Mouse (Mus musculus) cerebellum, postnatal 14 days (tissue): ENCODE measurements around the gene Lima1.
"Not testable (repeated sequence)": the region's sequence is repeated elsewhere in the genome, so short reads cannot be mapped to it uniquely, and the experiment has no call there.

ENCODE experiments used
- DNase-seq, 2 experiments: peaks; one replicate each; pipeline ENCODE4 v3.0.0; 2021; ENCODE audit warnings: mixed read lengths in 2 of 2

Lima1 gene

GRCm38 (mm10) chr15:99801885-99802572 lies 73.2 kb downstream of the Lima1 start:
- peak; percentile 66 to 75 for DNase-seq

GRCm38 (mm10) chr15:99799706-99800105 lies 75.5 kb downstream of the Lima1 start:
- no peak for DNase-seq

GRCm38 (mm10) chr15:99797898-99798297 lies 77.4 kb downstream of the Lima1 start:
- no peak for DNase-seq

- no peak for DNase-seq
Observed at GRCm38 (mm10) chr15:99796735-99797134, 78.5 kb downstream of the Lima1 start.

- peak in 1 of 2 experiments; percentile 61 for DNase-seq
Observed at GRCm38 (mm10) chr15:99796066-99796465, 79.2 kb downstream of the Lima1 start.

- no peak for DNase-seq
Observed at GRCm38 (mm10) chr15:99792221-99792815, 82.9 kb downstream of the Lima1 start.

- DNase-seq = no peak
Observed at GRCm38 (mm10) chr15:99791003-99791402, 84.3 kb downstream of the Lima1 start.

- DNase-seq = no peak
Observed at GRCm38 (mm10) chr15:99790464-99790863, 84.8 kb downstream of the Lima1 start.

- peak in 1 of 2 experiments; percentile 26 for DNase-seq
Observed at GRCm38 (mm10) chr15:99787625-99788120, 87.6 kb downstream of the Lima1 start.

GRCm38 (mm10) chr15:99778677-99779335 lies 96.5 kb downstream of the Lima1 start:
- no peak for DNase-seq

GRCm38 (mm10) chr15:99778148-99778547 lies 97.1 kb downstream of the Lima1 start:
- DNase-seq = peak; percentile 62 to 70

GRCm38 (mm10) chr15:99772925-99773324 lies 102.3 kb downstream of the Lima1 start:
- DNase-seq = no peak

GRCm38 (mm10) chr15:99772881-99772924 lies 102.6 kb downstream of the Lima1 start, which contains the start of gene Cers5:
Cers5 (minus strand) TSS chr15:99772885.
- not testable (repeated sequence) for DNase-seq

- DNase-seq = peak; percentile 80 to 84
Observed at GRCm38 (mm10) chr15:99772277-99772880, 102.9 kb downstream of the Lima1 start.

GRCm38 (mm10) chr15:99771601-99772276 lies 103.5 kb downstream of the Lima1 start:
- DNase-seq = peak in 1 of 2 experiments; percentile 30

GRCm38 (mm10) chr15:99771004-99771500 lies 104.2 kb downstream of the Lima1 start:
- no peak for DNase-seq

GRCm38 (mm10) chr15:99768761-99769160 lies 106.5 kb downstream of the Lima1 start:
- DNase-seq = no peak

GRCm38 (mm10) chr15:99767467-99767866 lies 107.8 kb downstream of the Lima1 start:
- DNase-seq = no peak

- DNase-seq = no peak
Observed at GRCm38 (mm10) chr15:99754204-99754603, 121.1 kb downstream of the Lima1 start.

- DNase-seq = peak in 1 of 2 experiments; percentile 51
Observed at GRCm38 (mm10) chr15:99740229-99740628, 135.0 kb downstream of the Lima1 start.

- no peak for DNase-seq
Observed at GRCm38 (mm10) chr15:99736675-99737074, 138.6 kb downstream of the Lima1 start.

- peak; percentile 99 to 100 for DNase-seq
Observed at GRCm38 (mm10) chr15:99735631-99736030, 139.6 kb downstream of the Lima1 start.

GRCm38 (mm10) chr15:99733186-99733585 lies 142.1 kb downstream of the Lima1 start:
- no peak for DNase-seq
